Mouse (Mus musculus): ENCODE results near the gene Micu1.

- TF ChIP-seq POLR2A (IDR thresholded peaks at IDR 0.05; ENCODE audit: control insufficient read depth, extremely low read depth, insufficient read depth, low read length, poor library complexity) (no peak), CTCF (IDR thresholded peaks at IDR 0.05; ENCODE audit: borderline replicate concordance, control insufficient read depth, extremely low read depth, insufficient read depth, low read length, poor library complexity) (no peak)
Observed at GRCm38 (mm10) chr10:59709281-59709680, 7.0 kb downstream of the Micu1 start.

Measured in thymus, adult 2 months (tissue).